ENCODE assay signal across 11 mouse cellular contexts in the genomic region with DNA sequence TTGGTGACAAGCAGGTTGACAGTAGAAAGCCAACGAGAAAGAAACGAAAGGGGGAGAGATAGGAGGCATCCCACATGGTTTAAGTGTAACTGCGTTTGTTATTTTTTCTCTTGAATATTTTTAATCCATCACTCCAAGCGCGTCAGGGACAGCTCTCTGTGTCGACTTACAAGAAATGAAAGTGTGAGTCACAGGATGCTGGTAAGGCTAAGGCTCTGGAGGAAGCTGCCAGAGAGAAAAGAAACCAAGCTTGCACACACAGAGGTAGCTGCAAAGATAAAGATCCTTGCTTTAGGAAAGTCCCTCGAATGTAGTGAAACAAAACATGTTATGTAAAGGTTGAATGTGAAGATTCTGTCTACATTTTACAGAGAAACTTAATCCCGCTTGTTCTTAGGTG.
DNase-seq lines count a peak whose midpoint lies in the region.
"Had no signal": no experiment of that assay in that cellular context is flagged by ENCODE, and none has a peak within 500 bp of the region (broad histone marks: within the 10 kb centered on the region; RNA-seq: fewer than 3 reads in every experiment).

No protein-coding gene starts in this region.

- peaks cover 3% of the 10 kb centered on the region; the same call in 1 of the 2 replicates for H3K36me3 ChIP-seq in embryonic facial prominence, embryonic 10.5 days (replicated peaks)
- no peaks in the 10 kb centered on the region for H3K36me3 ChIP-seq in megakaryocyte, embryonic 14.5 days (replicated peaks; ENCODE audit: low read length)

- no peaks in the 10 kb centered on the region for H3K9me3 ChIP-seq in embryonic facial prominence, embryonic 10.5 days
- peaks cover 13% of the 10 kb centered on the region for H3K9me3 ChIP-seq in megakaryocyte, embryonic 14.5 days

- DNase-seq in heart, adult 11 months, result peak; percentile 80
- DNase-seq in heart, postnatal 14 days, result no peak
- peak; percentile 74 for DNase-seq in A20 (ENCODE audit: low read depth, low spot score)
- no peak for DNase-seq in embryonic facial prominence, embryonic 10.5 days (ENCODE audit: low spot score)
- DNase-seq in Muller cell, postnatal 12 days (ENCODE audit: inconsistent ontology term), result no peak
- DNase-seq in urinary bladder, postnatal 25 days (ENCODE audit: low spot score), result no peak
- no peak for DNase-seq in lung, postnatal 4 days
- DNase-seq: cerebellum, postnatal 14 days; gastrocnemius, adult 2 months; lung, postnatal 14 days had no signal

- peaks cover 39% of the 10 kb centered on the region for H3K4me1 ChIP-seq in embryonic facial prominence, embryonic 10.5 days
- H3K4me1 ChIP-seq in megakaryocyte, embryonic 14.5 days, result peaks cover 10% of the 10 kb centered on the region; the same call in 1 of the 2 replicates

- H3K27ac ChIP-seq in embryonic facial prominence, embryonic 10.5 days (replicated peaks), result 0 out of 2 replicates have a peak overlapping the region, but pooled peaks have one; percentile 63
- H3K27ac ChIP-seq: gastrocnemius, adult 2 months had no signal

- no peaks in the 10 kb centered on the region for H3K27me3 ChIP-seq in embryonic facial prominence, embryonic 10.5 days (replicated peaks; ENCODE audit: low read depth, poor library complexity, severe bottlenecking)
- H3K27me3 ChIP-seq in megakaryocyte, embryonic 14.5 days (replicated peaks), result peaks cover 23% of the 10 kb centered on the region

- intact Hi-C loops in heart, postnatal 14 days (cut with DNase I), result no loop called here

- WGBS in embryonic facial prominence, embryonic 10.5 days, result 81% methylated on average over 8 of the region's 8 CpGs

- no peak overlapping the region for H3K4me3 ChIP-seq in embryonic facial prominence, embryonic 10.5 days
- peak overlapping the region; percentile 24 for H3K4me3 ChIP-seq in megakaryocyte, embryonic 14.5 days (replicated peaks)
- H3K4me3 ChIP-seq: gastrocnemius, adult 2 months had no signal

Comparison
In these comparisons a context has a peak if more than half of its experiments do, and no peak if none do; other contexts are left out.
1. DNase-seq: peak in heart, adult 11 months (single experiment) and A20 (single experiment); none in heart, postnatal 14 days (0 of 2), embryonic facial prominence, embryonic 10.5 days (single experiment), Muller cell, postnatal 12 days (single experiment), urinary bladder, postnatal 25 days (single experiment) and lung, postnatal 4 days (0 of 2).